Mouse (Mus musculus) C2C12 (cell line): Measurements from ENCODE around the gene Abhd13.

Source experiments
- CEBPB ChIP-seq: IDR thresholded peaks from one replicate; pipeline ENCODE4 v1.6.1; 2011; ENCODE audit warnings: low read depth, mild to moderate bottlenecking, control low read depth, moderate library complexity
- CTCF ChIP-seq: IDR thresholded peaks from one replicate; pipeline ENCODE4 v1.5.1; 2011; ENCODE audit not compliant: control insufficient read depth, insufficient read depth, insufficient read length
- MAX ChIP-seq: IDR thresholded peaks from one replicate; pipeline ENCODE4 v1.6.1; 2011; ENCODE audit warnings: mild to moderate bottlenecking, control low read depth
- MYOD1 ChIP-seq: IDR thresholded peaks from one replicate; pipeline ENCODE4 v1.6.1; 2011; ENCODE audit warnings: low read depth; ENCODE audit not compliant: control insufficient read depth, insufficient read length
- MYOG ChIP-seq: IDR thresholded peaks from one replicate; pipeline ENCODE4 v1.6.1; 2011; ENCODE audit not compliant: control insufficient read depth, insufficient read length; ENCODE audit errors: extremely low read depth
- USF1 ChIP-seq: IDR thresholded peaks from one replicate; pipeline ENCODE4 v1.6.1; 2011; ENCODE audit warnings: low read depth, mild to moderate bottlenecking, control low read depth, moderate library complexity

DNA sequence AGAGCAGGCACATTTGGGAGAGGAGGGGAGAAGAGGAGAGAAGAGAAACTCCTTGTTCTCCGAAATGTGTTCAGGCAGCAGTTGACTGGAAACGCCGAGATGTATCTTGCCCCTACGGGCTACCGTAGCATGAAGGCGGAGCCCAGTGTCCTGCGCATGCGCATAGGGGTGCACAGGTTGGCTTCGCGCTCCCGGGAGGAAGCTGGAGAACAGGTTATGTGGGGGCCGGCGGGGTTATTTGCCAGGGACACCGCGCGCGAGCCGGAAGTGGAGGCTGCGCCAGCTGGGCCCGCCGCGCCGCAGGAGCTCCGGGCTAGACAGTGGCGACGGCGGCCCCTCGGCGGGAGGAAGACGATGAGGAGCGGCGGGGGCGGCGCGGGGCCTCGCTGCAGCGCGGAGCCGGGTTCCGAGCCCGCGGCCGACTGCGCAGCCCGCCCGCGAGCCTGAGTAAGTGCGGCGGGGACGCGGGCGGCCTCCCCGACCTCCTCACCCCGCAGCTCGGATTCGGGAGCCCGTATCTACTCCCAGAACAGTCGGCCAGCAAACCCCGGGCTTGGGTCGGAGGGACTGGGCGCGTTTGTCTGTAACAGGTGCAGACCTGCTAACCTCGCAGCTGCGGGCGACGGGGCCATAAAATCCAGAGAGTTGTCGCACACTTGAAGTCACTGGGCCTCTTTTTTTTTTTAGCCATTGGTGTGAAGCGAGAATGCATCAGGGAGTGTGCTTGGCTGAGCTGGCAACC is at the start of gene Abhd13, which contains the start of gene Lig4:
- TF ChIP-seq CTCF (no peak), MYOG (no peak), MAX (peak; percentile 25), CEBPB (no peak), USF1 (no peak), MYOD1 (no peak)
